Mouse (Mus musculus): Measurements from ENCODE around the gene Stk24. TPM values are rescaled to one million over a fixed set of nuclear protein-coding genes. Genes with fewer than 3 reads are reported as not detected.

The Stk24 gene
- polyA plus RNA-seq, 1 experiment from 2014 or later: 34.0 TPM

GRCm38 (mm10) chr14:121369385-121369784 is 10.4 kb downstream of the Stk24 start:
- Histone ChIP-seq H3K4me3 (ENCODE audit: low read depth, low read length) (no peak overlapping the region), H3K27me3 (ENCODE audit: control insufficient read depth, insufficient read depth, low read length) (no peaks in the 10 kb centered on the region), H3K4me1 (replicated peaks; ENCODE audit: control insufficient read depth, insufficient read depth) (peaks cover 19% of the 10 kb centered on the region), H3K36me3 (ENCODE audit: control insufficient read depth, insufficient read depth, low read length) (no peaks in the 10 kb centered on the region), H3K9me3 (ENCODE audit: control insufficient read depth, low read length) (no peaks in the 10 kb centered on the region), H3K27ac (replicated peaks) (no peak overlapping the region), H3K4me2 (replicated peaks; ENCODE audit: low read depth) (no peak overlapping the region), H3K9ac (ENCODE audit: low read length) (no peak overlapping the region)
- ATAC-seq (ENCODE audit: low FRiP score, low TSS enrichment): no peak
- no peak for DNase-seq (ENCODE audit: low spot score)
- 58% methylated on average over 5 of the region's 5 CpGs for WGBS
- TF ChIP-seq CTCF (IDR thresholded peaks at IDR 0.05; ENCODE audit: low read depth) (no peak), EP300 (optimal IDR thresholded peaks at IDR 0.05) (no peak)

GRCm38 (mm10) chr14:121368108-121368705 is 11.6 kb downstream of the Stk24 start:
- 40% methylated on average over 4 of the region's 4 CpGs for WGBS
- TF ChIP-seq EP300 (optimal IDR thresholded peaks at IDR 0.05) (no peak), CTCF (IDR thresholded peaks at IDR 0.05; ENCODE audit: low read depth) (no peak)
- Histone ChIP-seq H3K4me1 (replicated peaks; ENCODE audit: control insufficient read depth, insufficient read depth) (peaks cover 16% of the 10 kb centered on the region), H3K36me3 (ENCODE audit: control insufficient read depth, insufficient read depth, low read length) (no peaks in the 10 kb centered on the region), H3K4me3 (ENCODE audit: low read depth, low read length) (no peak overlapping the region), H3K27ac (replicated peaks) (peak overlapping the region; percentile 24), H3K27me3 (ENCODE audit: control insufficient read depth, insufficient read depth, low read length) (no peaks in the 10 kb centered on the region), H3K9ac (ENCODE audit: low read length) (peak overlapping the region; percentile 13; the same call in 1 of the 2 replicates), H3K9me3 (ENCODE audit: control insufficient read depth, low read length) (no peaks in the 10 kb centered on the region), H3K4me2 (replicated peaks; ENCODE audit: low read depth) (no peak overlapping the region)
- DNase-seq (ENCODE audit: low spot score) (no peak), ATAC-seq (ENCODE audit: low FRiP score, low TSS enrichment) (no peak)

GRCm38 (mm10) chr14:121365991-121366728 is 13.7 kb downstream of the Stk24 start:
- no peaks in the 10 kb centered on the region for H3K36me3 ChIP-seq (ENCODE audit: control insufficient read depth, insufficient read depth, low read length)
- H3K27me3 ChIP-seq (ENCODE audit: control insufficient read depth, insufficient read depth, low read length): no peaks in the 10 kb centered on the region
- H3K27ac ChIP-seq (replicated peaks): peak overlapping the region; percentile 65
- DNase-seq (ENCODE audit: low spot score) (peak; percentile 78), ATAC-seq (ENCODE audit: low FRiP score, low TSS enrichment) (peak; percentile 80)
- H3K4me1 ChIP-seq (replicated peaks; ENCODE audit: control insufficient read depth, insufficient read depth): peaks cover 17% of the 10 kb centered on the region
- 40% methylated on average over 17 of the region's 17 CpGs for WGBS
- H3K4me3 ChIP-seq (ENCODE audit: low read depth, low read length): no peak overlapping the region
- peak overlapping the region; percentile 48 for H3K9ac ChIP-seq (ENCODE audit: low read length)
- no peak for TF ChIP-seq CTCF (IDR thresholded peaks at IDR 0.05; ENCODE audit: low read depth)
- no peak for TF ChIP-seq EP300 (optimal IDR thresholded peaks at IDR 0.05)
- H3K4me2 ChIP-seq (replicated peaks; ENCODE audit: low read depth): peak overlapping the region; percentile 17
- no peaks in the 10 kb centered on the region for H3K9me3 ChIP-seq (ENCODE audit: control insufficient read depth, low read length)

- Histone ChIP-seq H3K27ac (replicated peaks) (no peak overlapping the region), H3K4me1 (replicated peaks; ENCODE audit: control insufficient read depth, insufficient read depth) (peaks cover 18% of the 10 kb centered on the region), H3K36me3 (ENCODE audit: control insufficient read depth, insufficient read depth, low read length) (no peaks in the 10 kb centered on the region), H3K4me2 (replicated peaks; ENCODE audit: low read depth) (no peak overlapping the region), H3K9me3 (ENCODE audit: control insufficient read depth, low read length) (no peaks in the 10 kb centered on the region), H3K27me3 (ENCODE audit: control insufficient read depth, insufficient read depth, low read length) (no peaks in the 10 kb centered on the region), H3K4me3 (ENCODE audit: low read depth, low read length) (no peak overlapping the region), H3K9ac (ENCODE audit: low read length) (no peak overlapping the region)
- DNase-seq (ENCODE audit: low spot score) (no peak), ATAC-seq (ENCODE audit: low FRiP score, low TSS enrichment) (no peak)
- no peak for TF ChIP-seq EP300 (optimal IDR thresholded peaks at IDR 0.05)
- no peak for TF ChIP-seq CTCF (IDR thresholded peaks at IDR 0.05; ENCODE audit: low read depth)
- WGBS: 46% methylated on average over 7 of the region's 7 CpGs
Measured at GRCm38 (mm10) chr14:121365390-121365789, 14.4 kb downstream of the Stk24 start.

GRCm38 (mm10) chr14:121364282-121364681 is 15.5 kb downstream of the Stk24 start:
- TF ChIP-seq EP300 (optimal IDR thresholded peaks at IDR 0.05) (no peak), CTCF (IDR thresholded peaks at IDR 0.05; ENCODE audit: low read depth) (no peak)
- ATAC-seq (ENCODE audit: low FRiP score, low TSS enrichment): no peak
- Histone ChIP-seq H3K27ac (replicated peaks) (no peak overlapping the region), H3K4me2 (replicated peaks; ENCODE audit: low read depth) (no peak overlapping the region), H3K36me3 (ENCODE audit: control insufficient read depth, insufficient read depth, low read length) (no peaks in the 10 kb centered on the region), H3K4me3 (ENCODE audit: low read depth, low read length) (no peak overlapping the region), H3K27me3 (ENCODE audit: control insufficient read depth, insufficient read depth, low read length) (no peaks in the 10 kb centered on the region), H3K9ac (ENCODE audit: low read length) (no peak overlapping the region), H3K4me1 (replicated peaks; ENCODE audit: control insufficient read depth, insufficient read depth) (peaks cover 26% of the 10 kb centered on the region), H3K9me3 (ENCODE audit: control insufficient read depth, low read length) (no peaks in the 10 kb centered on the region)
- 80% methylated on average over 7 of the region's 7 CpGs for WGBS
- DNase-seq (ENCODE audit: low spot score): no peak

All from stomach, postnatal 0 days (tissue).